Mouse (Mus musculus) heart, embryonic 14.5 days (tissue): ENCODE measurements at regions not wholly inside any gene's neighbourhood (a gene's known extent, or its start where the extent isn't known, plus 50 kb on each side); places are given as distances from the start of the nearest gene placed in this dataset.

Source experiments
- ATAC-seq: fragments of 200-750 bp; cut with Nextera tagmentation; 2 replicates; pipeline ENCODE4 v1.8.0; 2017; ENCODE audit warnings: low read depth, moderate TSS enrichment; ENCODE audit not compliant: insufficient number of reproducible peaks, insufficient read depth, low FRiP score
- H3K27ac ChIP-seq, 2 experiments: fragments of 200-500 bp in 1 of 2; fragments of 300-500 bp in 1 of 2; sonication (generic) in 1 of 2; replicated peaks in 1 of 2; 2 replicates each; pipeline ENCODE4 v1.5.1; 2012 to 2014; ENCODE audit warnings: low read depth in 2 of 2, low read length in 2 of 2, control low read depth in 1 of 2, mild to moderate bottlenecking in 1 of 2, mixed read lengths in 1 of 2; ENCODE audit not compliant: control insufficient read depth in 1 of 2, insufficient read depth in 1 of 2
- H3K27me3 ChIP-seq: fragments of 300-500 bp; sonication (generic); 2 replicates; pipeline ENCODE4 v1.6.1; 2014; ENCODE audit warnings: mild to moderate bottlenecking, low read length, control low read depth; ENCODE audit not compliant: control insufficient read depth, insufficient read depth
- H3K36me3 ChIP-seq: fragments of 300-500 bp; sonication (generic); 2 replicates; pipeline ENCODE4 v1.6.1; 2014; ENCODE audit warnings: mild to moderate bottlenecking, control low read depth, low read length, mixed read lengths; ENCODE audit not compliant: control insufficient read depth, insufficient read depth
- H3K4me1 ChIP-seq, 2 experiments: fragments of 200-500 bp in 1 of 2; fragments of 300-500 bp in 1 of 2; sonication (generic) in 1 of 2; 2 replicates each; pipeline ENCODE4 v1.6.1; 2012 to 2014; ENCODE audit warnings: low read length in 2 of 2, control low read depth in 1 of 2, mixed read lengths in 1 of 2; ENCODE audit not compliant: control insufficient read depth in 2 of 2, insufficient read depth in 2 of 2
- H3K4me2 ChIP-seq: fragments of 300-500 bp; sonication (generic); 2 replicates; pipeline ENCODE4 v1.6.1; 2014; ENCODE audit warnings: mild to moderate bottlenecking, low read length
- H3K4me3 ChIP-seq, 2 experiments: fragments of 200-500 bp in 1 of 2; fragments of 300-500 bp in 1 of 2; sonication (generic) in 1 of 2; 2 replicates each; pipeline ENCODE4 v1.5.1; 2012 to 2014; ENCODE audit warnings: low read length in 2 of 2, mild to moderate bottlenecking in 2 of 2, control low read depth in 1 of 2, low read depth in 1 of 2, moderate library complexity in 1 of 2; ENCODE audit not compliant: control insufficient read depth in 1 of 2, insufficient read depth in 1 of 2
- H3K9ac ChIP-seq: fragments of 300-500 bp; sonication (generic); 2 replicates; pipeline ENCODE4 v1.6.1; 2014; ENCODE audit warnings: mild to moderate bottlenecking, low read length
- H3K9me3 ChIP-seq: fragments of 300-500 bp; sonication (generic); 2 replicates; pipeline ENCODE4 v1.6.1; 2016; ENCODE audit warnings: low read length, control low read depth; ENCODE audit not compliant: control insufficient read depth
- WGBS: fragments of 180-500 bp; shearing (Covaris S2); extraction: QIAGEN DNeasy Blood & Tissue Kit; methylation state at CpG from one replicate; pipeline ENCODE4 v1.1.7; 2014; 5-methylcytosine and 5-hydroxymethylcytosine counted together

- no peaks in the 10 kb centered on the region for H3K27me3 ChIP-seq
Observed at GRCm38 (mm10) chr6:103947474-103947873, 437.1 kb downstream of the Chl1 start.

GRCm38 (mm10) chr6:103953134-103953771, 442.9 kb downstream of the Chl1 start:
- H3K36me3 ChIP-seq = no peaks in the 10 kb centered on the region
- ATAC-seq = no peak
- WGBS = 83% methylated on average over 1 of the region's 1 CpGs

More at GRCm38 (mm10) chr6:103947474-103947873, 437.1 kb downstream of the Chl1 start:
- no peak overlapping the region for H3K4me2 ChIP-seq
- H3K27ac ChIP-seq = no peak overlapping the region
- no peaks in the 10 kb centered on the region for H3K36me3 ChIP-seq
- no peak for ATAC-seq
- H3K9me3 ChIP-seq = no peaks in the 10 kb centered on the region
- WGBS = 68% methylated on average over 3 of the region's 3 CpGs
- no peak overlapping the region for H3K9ac ChIP-seq
- no peaks in the 10 kb centered on the region for H3K4me1 ChIP-seq
- H3K4me3 ChIP-seq = no peak overlapping the region

GRCm38 (mm10) chr6:103959002-103959401, 448.6 kb downstream of the Chl1 start:
- Histone ChIP-seq H3K36me3 (no peaks in the 10 kb centered on the region), H3K9ac (no peak overlapping the region), H3K27me3 (no peaks in the 10 kb centered on the region), H3K4me2 (no peak overlapping the region), H3K4me3 (no peak overlapping the region), H3K27ac (no peak overlapping the region), H3K4me1 (no peaks in the 10 kb centered on the region), H3K9me3 (no peaks in the 10 kb centered on the region)
- no peak for ATAC-seq
- 93% methylated on average over 2 of the region's 2 CpGs for WGBS

More at GRCm38 (mm10) chr6:103953134-103953771, 442.9 kb downstream of the Chl1 start:
- Histone ChIP-seq H3K9me3 (no peaks in the 10 kb centered on the region), H3K27me3 (no peaks in the 10 kb centered on the region), H3K4me2 (no peak overlapping the region), H3K4me3 (no peak overlapping the region), H3K9ac (no peak overlapping the region), H3K27ac (no peak overlapping the region), H3K4me1 (no peaks in the 10 kb centered on the region)

DNA sequence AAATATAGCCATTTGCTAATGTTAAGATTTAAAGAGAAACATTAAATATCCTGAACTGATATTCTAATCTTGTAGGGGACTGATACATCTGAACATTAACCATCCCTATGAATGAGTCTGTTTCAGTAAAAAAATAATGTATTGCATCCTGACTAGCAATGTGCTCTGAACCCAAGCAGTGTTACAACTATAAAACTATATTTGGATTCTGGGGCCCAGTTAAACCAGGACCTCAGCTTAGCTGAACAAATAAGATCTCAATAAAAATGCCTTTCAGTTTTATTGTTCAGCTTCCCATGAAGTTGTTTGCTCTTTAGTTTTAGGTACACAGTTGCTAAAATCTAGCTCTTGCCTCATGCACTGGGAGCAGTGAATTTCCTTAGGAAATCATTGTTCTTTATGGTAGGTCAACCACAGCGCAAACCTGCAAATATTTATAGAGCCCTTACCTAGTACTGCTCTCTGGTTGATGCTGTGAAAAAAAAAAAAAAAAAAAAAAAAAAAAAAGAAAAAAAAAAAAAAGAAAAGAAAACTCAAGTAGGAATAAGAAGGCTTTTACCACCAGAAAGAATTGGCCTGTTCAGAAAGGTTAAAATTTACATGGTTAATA, 457.5 kb downstream of the Chl1 start:
- H3K36me3 ChIP-seq = no peaks in the 10 kb centered on the region
- ATAC-seq = no peak
- H3K4me2 ChIP-seq = no peak overlapping the region
- no peaks in the 10 kb centered on the region for H3K4me1 ChIP-seq
- H3K9ac ChIP-seq = no peak overlapping the region
- 83% methylated on average over 1 of the region's 1 CpGs for WGBS
- H3K4me3 ChIP-seq = no peak overlapping the region
- H3K27ac ChIP-seq = no peak overlapping the region
- H3K27me3 ChIP-seq = no peaks in the 10 kb centered on the region
- no peaks in the 10 kb centered on the region for H3K9me3 ChIP-seq

DNA sequence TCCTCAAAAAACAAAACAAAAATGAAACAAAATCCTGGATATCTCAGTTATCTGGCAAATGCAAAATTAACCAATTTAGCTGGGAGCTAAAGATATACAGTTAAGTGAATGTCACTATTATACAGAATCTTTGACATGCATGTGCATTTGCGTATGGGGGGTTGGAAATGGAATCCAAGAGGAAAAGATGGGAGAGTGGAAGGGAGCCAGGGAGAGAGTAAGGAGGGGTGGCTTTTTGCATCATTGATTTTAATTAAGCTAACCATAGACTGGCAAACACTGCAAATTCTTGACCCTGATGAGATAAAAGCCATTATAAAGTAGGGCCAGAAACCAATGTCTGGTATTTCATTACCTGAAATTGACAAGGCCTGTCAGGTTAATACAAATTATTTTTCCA, 488.8 kb downstream of the Chl1 start:
- H3K4me1 ChIP-seq = no peaks in the 10 kb centered on the region
- H3K4me2 ChIP-seq = no peak overlapping the region
- WGBS = 72% methylated on average over 1 of the region's 1 CpGs
- no peaks in the 10 kb centered on the region for H3K9me3 ChIP-seq
- no peak overlapping the region for H3K9ac ChIP-seq
- no peaks in the 10 kb centered on the region for H3K36me3 ChIP-seq
- H3K4me3 ChIP-seq = no peak overlapping the region
- ATAC-seq = no peak
- no peak overlapping the region for H3K27ac ChIP-seq
- H3K27me3 ChIP-seq = no peaks in the 10 kb centered on the region

- Histone ChIP-seq H3K27ac (no peak overlapping the region), H3K9ac (no peak overlapping the region), H3K4me1 (no peaks in the 10 kb centered on the region), H3K9me3 (no peaks in the 10 kb centered on the region), H3K27me3 (no peaks in the 10 kb centered on the region), H3K36me3 (no peaks in the 10 kb centered on the region), H3K4me2 (no peak overlapping the region), H3K4me3 (no peak overlapping the region)
- ATAC-seq = no peak
- WGBS = 7% methylated on average over 9 of the region's 9 CpGs
Observed at GRCm38 (mm10) chr6:104028439-104029091, 464.0 kb upstream of the Cntn6 start.

DNA sequence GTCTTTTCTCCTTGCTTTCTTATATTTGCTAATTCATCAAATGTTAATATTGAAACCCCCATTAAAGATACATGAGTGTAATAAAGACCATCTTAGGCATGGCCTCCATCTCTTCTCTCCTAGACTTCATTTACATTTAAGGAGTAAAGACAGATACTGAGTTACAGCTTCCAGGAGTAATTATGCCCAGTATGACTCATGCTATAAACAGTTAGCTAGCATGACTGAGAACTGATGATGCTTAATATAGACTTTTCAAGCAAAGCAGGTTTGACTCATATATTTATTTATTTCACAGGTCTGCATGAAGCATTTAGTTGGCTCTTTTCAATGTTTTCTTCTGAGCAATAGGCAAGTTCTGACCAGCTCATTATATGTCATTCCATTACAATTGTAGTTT, 453.7 kb upstream of the Cntn6 start:
- no peaks in the 10 kb centered on the region for H3K27me3 ChIP-seq
- no peaks in the 10 kb centered on the region for H3K36me3 ChIP-seq
- no peak overlapping the region for H3K27ac ChIP-seq
- no peak overlapping the region for H3K4me2 ChIP-seq
- no peak for ATAC-seq
- no peaks in the 10 kb centered on the region for H3K4me1 ChIP-seq
- no peak overlapping the region for H3K4me3 ChIP-seq
- no peaks in the 10 kb centered on the region for H3K9me3 ChIP-seq
- H3K9ac ChIP-seq = no peak overlapping the region
